Mouse (Mus musculus) gastrocnemius, postnatal 4 days (tissue): ENCODE results near the gene Dcaf15. TPM values are rescaled to one million over a fixed set of nuclear protein-coding genes. Genes with fewer than 3 reads are reported as not detected.

Source experiments
- DNase-seq, 2 experiments: peaks; one replicate each; pipeline ENCODE4 v3.0.0; 2021 to 2022; ENCODE audit warnings: low spot score in 2 of 2, mixed read lengths in 2 of 2
- microRNA-seq: library from miRNA; unstranded; fragments of <30 nt; microRNA quantifications from one replicate; pipeline ENCODE4 v1.2.0, GENCODE M21; 2021
- total RNA-seq, 2 experiments: library from RNA; stranded (reverse); gene quantifications; 2 replicates each; pipeline ENCODE4 v1.2.3; 2021

Gene Dcaf15
- total RNA-seq, 2 experiments from 2014 or later: 15.6 to 17.5 TPM

GRCm38 (mm10) chr8:84067911-84068310 is 36.7 kb downstream of the Dcaf15 start:
- DNase-seq: no peak

DNA sequence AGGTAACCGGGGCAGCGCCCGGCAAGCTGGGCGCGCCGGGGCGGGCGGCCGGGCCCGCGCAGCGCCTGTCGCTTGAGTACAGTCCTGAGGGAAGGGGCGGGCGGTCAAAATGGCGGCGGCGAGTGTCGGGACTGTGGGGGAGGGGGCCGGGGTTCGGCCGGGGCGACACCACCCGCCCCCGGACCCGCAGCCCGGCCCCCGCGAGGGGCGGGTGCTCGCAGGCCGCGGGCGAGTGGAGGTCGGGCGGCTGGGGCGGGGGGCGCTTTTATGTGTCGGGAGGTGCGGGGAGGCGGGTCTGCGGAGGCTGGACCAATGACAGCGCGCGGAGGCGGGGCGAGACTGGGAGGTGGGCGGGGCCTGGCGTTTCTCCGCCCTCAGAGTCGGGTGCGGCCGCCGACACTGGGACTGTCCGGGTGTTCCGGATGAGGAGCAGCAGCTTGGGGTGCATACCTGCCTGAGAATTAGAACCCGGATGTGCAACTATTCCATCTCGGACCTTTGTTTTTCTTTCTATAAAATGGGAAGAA is 37.5 kb downstream of the Dcaf15 start:
- DNase-seq: peak; percentile 96 to 98

- peak; percentile 98 to 99 for DNase-seq
These were observed 38.2 kb downstream of the Dcaf15 start, which contains the start of gene Rfx1 for GRCm38 (mm10) chr8:84066291-84066930. Rfx1 (plus strand) TSS chr8:84066834.

- no peak for DNase-seq
These were observed 39.0 kb downstream of the Dcaf15 start for GRCm38 (mm10) chr8:84065457-84066072.

- DNase-seq: no peak
These were observed 39.5 kb downstream of the Dcaf15 start, which contains the start of gene Gm10643 for GRCm38 (mm10) chr8:84065037-84065436. Gm10643 (minus strand) TSS chr8:84065137.

DNA sequence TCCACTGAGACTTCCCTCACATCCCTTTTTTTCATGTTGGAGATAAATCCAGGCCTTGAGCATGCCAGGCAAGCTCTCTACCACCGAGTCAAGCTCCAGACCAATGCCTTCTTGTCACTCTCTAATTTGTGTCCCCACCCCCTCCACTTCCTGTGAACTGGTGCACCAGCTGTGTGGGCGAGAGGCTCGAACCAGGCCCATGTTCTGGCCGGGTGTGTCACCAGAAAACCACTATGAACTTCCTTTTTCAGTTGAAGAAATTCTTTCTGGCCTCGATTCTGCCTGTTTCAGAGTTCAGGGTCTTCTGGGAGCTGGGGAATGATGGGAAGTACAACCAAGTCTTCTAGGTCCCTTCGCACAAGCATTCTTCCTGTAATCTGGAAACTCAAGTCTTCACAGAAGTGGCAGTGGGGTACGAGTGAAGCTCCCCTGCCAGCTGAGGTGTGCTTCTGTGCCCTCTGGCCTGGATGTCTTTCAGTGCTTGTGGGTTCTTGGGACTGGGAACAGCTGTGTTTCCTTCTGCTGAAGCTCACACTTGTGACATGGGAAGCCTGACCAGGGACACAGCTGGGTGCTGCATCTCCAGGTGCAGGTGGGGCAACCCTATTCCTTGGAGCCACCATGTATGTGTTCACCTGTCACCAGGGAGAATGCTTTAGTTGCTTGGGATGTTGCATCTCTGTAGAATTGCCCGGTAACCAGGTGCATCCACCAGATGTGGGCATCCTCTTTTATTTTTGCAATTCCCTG is 40.5 kb downstream of the Dcaf15 start:
- no peak for DNase-seq

DNA sequence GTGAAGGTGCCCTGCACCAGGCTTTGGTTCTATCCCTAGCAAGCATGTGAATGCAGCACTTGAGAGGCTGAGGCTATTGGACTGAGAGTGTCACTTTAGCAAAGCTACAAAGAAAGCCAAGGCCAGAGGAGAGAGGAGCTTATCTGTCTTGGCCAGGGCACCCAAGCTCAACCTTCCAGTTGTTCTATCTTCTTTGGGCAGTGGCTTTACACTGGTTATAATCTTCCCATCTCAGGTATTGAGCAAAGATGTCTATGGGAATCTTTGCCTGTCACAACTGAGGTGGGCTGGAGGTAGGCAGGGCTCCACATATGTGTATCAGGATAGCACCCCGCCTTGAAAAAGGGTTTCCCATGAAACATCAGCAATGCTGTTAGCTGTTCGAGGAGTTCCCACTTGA is 44.3 kb downstream of the Dcaf15 start:
- no peak for DNase-seq

DNA sequence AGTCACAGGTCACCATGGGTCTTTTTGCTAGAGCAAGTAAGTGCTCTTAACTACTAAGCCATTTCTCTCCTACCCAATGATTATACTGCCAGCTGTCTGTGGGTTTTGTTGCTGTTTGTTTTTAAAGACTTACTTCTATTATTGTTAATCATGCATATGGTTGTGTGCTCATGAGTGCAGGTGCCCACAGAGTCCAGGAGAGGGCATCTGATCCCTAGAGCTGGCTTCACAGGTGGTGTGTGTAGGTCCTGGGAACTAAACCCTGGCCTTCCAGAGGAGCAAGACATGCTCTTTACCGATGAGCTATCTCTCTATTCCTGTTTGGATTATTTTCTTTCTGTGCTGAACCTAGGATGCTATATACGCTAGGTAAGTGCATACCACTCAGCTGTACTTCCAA is 45.3 kb downstream of the Dcaf15 start:
- no peak for DNase-seq

DNA sequence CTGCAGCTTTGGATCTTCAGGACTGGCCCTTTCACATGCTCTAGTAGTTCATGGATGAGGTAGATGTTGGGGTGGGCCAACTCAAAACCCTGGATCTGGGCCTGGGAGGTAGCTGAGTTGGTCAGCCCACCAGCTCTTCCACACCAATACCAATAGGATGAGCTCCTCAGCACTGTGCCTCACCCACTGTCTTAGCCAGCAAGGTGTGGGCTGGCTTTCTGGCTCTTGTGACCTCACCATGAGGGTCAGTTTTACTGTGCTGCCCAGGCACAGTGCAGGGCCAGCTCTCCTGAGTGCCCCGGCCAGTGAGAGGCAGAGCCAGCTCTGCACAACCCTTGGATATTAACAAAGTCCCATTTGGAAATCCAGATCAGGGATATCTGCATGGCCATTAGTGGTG is 46.7 kb downstream of the Dcaf15 start:
- no peak for DNase-seq

GRCm38 (mm10) chr8:84053229-84053628 is 51.3 kb downstream of the Dcaf15 start:
- no peak for DNase-seq

DNA sequence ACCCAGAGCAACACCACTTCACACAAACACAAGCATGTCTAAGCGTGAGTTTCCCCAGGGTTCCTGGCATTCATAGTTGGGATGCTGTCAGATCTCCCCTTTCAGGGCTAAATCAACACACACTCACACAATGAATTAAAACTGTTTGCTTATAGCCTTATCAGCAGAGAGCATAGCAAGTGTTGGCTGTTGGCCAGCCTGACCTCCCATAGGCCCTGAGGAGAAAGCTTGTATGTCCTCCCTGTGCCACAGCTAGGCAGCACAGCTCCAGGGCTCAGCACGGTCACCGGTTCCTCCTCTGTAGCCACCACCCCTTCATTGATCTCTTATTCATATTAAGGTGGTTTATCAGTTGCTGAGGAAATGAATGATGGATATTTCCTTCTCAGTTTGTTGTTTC is 51.8 kb downstream of the Dcaf15 start:
- no peak for DNase-seq

DNA sequence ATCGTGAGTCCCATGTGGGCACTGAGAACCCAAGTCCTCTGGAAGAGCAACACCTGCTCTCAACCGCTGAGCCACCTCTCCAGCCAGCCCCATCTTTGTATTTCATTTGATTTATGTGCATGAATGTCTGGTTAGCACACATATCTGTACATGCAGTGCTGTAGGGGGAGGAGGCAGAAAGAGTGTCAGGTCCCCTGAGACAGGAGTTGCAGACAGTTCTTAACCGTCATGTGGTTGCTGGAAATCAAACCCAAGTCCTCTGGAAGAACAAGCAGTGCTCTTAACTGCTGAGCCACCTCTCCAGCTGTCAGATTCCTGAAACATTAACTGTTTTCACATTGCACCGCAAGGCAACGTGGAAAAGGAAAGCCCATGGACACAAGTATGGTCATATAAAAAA is 56.4 kb downstream of the Dcaf15 start:
- DNase-seq: no peak

Small RNA genes lying within 50 kb of the gene (microRNA-seq; reads per million reads assigned to microRNA genes)
- gene Mir709: not detected

Other genes starting within 250 kb of the Dcaf15 start
- 10 to 100 TPM; 33.6 to 37.6 TPM for gene Adgrl1, start 204.7 kb downstream of the Dcaf15 start, total RNA-seq
- under 1 TPM; 0.22 to 0.23 TPM for gene Gm10644, start 149.6 kb downstream of the Dcaf15 start, total RNA-seq
- gene Asf1b, start 149.3 kb downstream of the Dcaf15 start, total RNA-seq: 10 to 100 TPM; 14.9 to 17.2 TPM
- gene Prkaca, start 131.8 kb downstream of the Dcaf15 start, total RNA-seq: 100 to 1,000 TPM; 837 to 892 TPM
- gene Samd1, start 107.1 kb downstream of the Dcaf15 start, total RNA-seq: 10 to 100 TPM; 40.7 to 44.4 TPM
- gene 1700067K01Rik, start 103.3 kb downstream of the Dcaf15 start, total RNA-seq: under 1 TPM in 1 of 2 experiments, not detected in 1; 0.44 TPM
- 1 to 10 TPM in 1 of 2 experiments, under 1 TPM in 1; 0.65 to 1.2 TPM for gene 2210011C24Rik, start 92.6 kb downstream of the Dcaf15 start, total RNA-seq
- 1 to 10 TPM; 1.1 to 2.2 TPM for gene Palm3, start 83.3 kb downstream of the Dcaf15 start, total RNA-seq
- gene Il27ra, start 62.2 kb downstream of the Dcaf15 start, total RNA-seq: 1 to 10 TPM in 1 of 2 experiments, under 1 TPM in 1; 0.93 to 1.4 TPM
- not detected for gene Rln3, start 59.8 kb downstream of the Dcaf15 start, total RNA-seq
- 1 to 10 TPM; 2.5 to 3.2 TPM for gene Gm10643, start 39.6 kb downstream of the Dcaf15 start, total RNA-seq
- 10 to 100 TPM; 10.1 to 11.7 TPM for gene Rfx1, start 37.9 kb downstream of the Dcaf15 start, total RNA-seq
- not detected for gene Podnl1, start 21.2 kb upstream of the Dcaf15 start, total RNA-seq
- gene Cc2d1a, start 43.2 kb upstream of the Dcaf15 start, total RNA-seq: 10 to 100 TPM; 18.2 to 21.8 TPM
- gene 4930432K21Rik, start 43.3 kb upstream of the Dcaf15 start, total RNA-seq: 1 to 10 TPM; 1.4 to 1.9 TPM
- gene Nanos3, start 80.4 kb upstream of the Dcaf15 start, total RNA-seq: 1 to 10 TPM; 2.5 to 3.3 TPM
- 1 to 10 TPM; 9.5 to 9.8 TPM for gene Zswim4, start 132.3 kb upstream of the Dcaf15 start, total RNA-seq
- 100 to 1,000 TPM; 197 to 218 TPM for gene D8Ertd738e, start 145.0 kb upstream of the Dcaf15 start, total RNA-seq
- 10 to 100 TPM; 18.8 to 27.0 TPM for gene Mri1, start 152.6 kb upstream of the Dcaf15 start, total RNA-seq
- gene Ccdc130, start 165.6 kb upstream of the Dcaf15 start, total RNA-seq: 10 to 100 TPM; 11.2 to 15.1 TPM